34 mouse cellular contexts compared by ENCODE assay signal in genomic region chr9:42993659-42994058, GRCm38 (mm10). TPM values are rescaled to one million over a fixed set of nuclear protein-coding genes. Genes with fewer than 3 reads are reported as not detected.
DNase-seq lines count a peak whose midpoint lies in the region; ATAC-seq and TF ChIP-seq lines count a peak whose summit lies in the region.
"Had no signal": no experiment of that assay in that cellular context is flagged by ENCODE, and none has a peak within 500 bp of the region (broad histone marks: within the 10 kb centered on the region; RNA-seq: fewer than 3 reads in every experiment).

No protein-coding gene starts in this region.

- TF ChIP-seq POLR2A in MEL (IDR thresholded peaks at IDR 0.05; ENCODE audit: control insufficient read depth in 1 of 2, insufficient read depth in 1 of 2, low read depth in 1 of 2, low read length in 2 of 2, poor library complexity in 1 of 2) = no peak

- no peak for TF ChIP-seq EP300 in MEL (IDR thresholded peaks at IDR 0.05; ENCODE audit: low read depth in 1 of 2, low read length in 2 of 2)

- H3K27me3 ChIP-seq in heart, embryonic 12.5 days (replicated peaks) = no peaks in the 10 kb centered on the region
- no peaks in the 10 kb centered on the region for H3K27me3 ChIP-seq in MEL (ENCODE audit: control insufficient read depth in 1 of 2, insufficient read depth in 2 of 2, low read length in 2 of 2)
- no peaks in the 10 kb centered on the region for H3K27me3 ChIP-seq in midbrain, embryonic 13.5 days
- H3K27me3 ChIP-seq: forebrain, embryonic 15.5 days; hindbrain, embryonic 13.5 days; limb, embryonic 12.5 days; liver, embryonic 12.5 days; midbrain, embryonic 15.5 days; neural tube, embryonic 15.5 days; Patski had no signal

- ATAC-seq in heart, embryonic 12.5 days (ENCODE audit: insufficient number of reproducible peaks, low FRiP score) = no peak
- peak; percentile 64; the same call in 1 of the 2 replicates for ATAC-seq in megakaryocyte-erythroid progenitor cell, adult 5-6 weeks (replicated peaks; ENCODE audit: low FRiP score, low TSS enrichment, poor library complexity, severe bottlenecking)
- no peak for ATAC-seq in midbrain, embryonic 13.5 days
- ATAC-seq: forebrain, embryonic 15.5 days; intestine, embryonic 16.5 days; liver, embryonic 12.5 days; liver, postnatal 0 days; midbrain, embryonic 15.5 days; Patski had no signal

- no peaks in the 10 kb centered on the region for H3K79me2 ChIP-seq in MEL (ENCODE audit: control insufficient read depth, insufficient read depth, low read length, poor library complexity)

- no peak for TF ChIP-seq RAD21 in MEL (IDR thresholded peaks at IDR 0.05; ENCODE audit: low read depth, low read length)

- no peak overlapping the region for H3K4me3 ChIP-seq in heart, embryonic 12.5 days
- no peak overlapping the region for H3K4me3 ChIP-seq in MEL (ENCODE audit: control insufficient read depth in 1 of 2, insufficient read depth in 1 of 2, low read depth in 2 of 2, low read length in 2 of 2)
- H3K4me3 ChIP-seq in midbrain, embryonic 13.5 days (replicated peaks) = no peak overlapping the region
- H3K4me3 ChIP-seq: forebrain, embryonic 15.5 days; gastrocnemius, adult 2 months; heart, adult 2 months; hindbrain, embryonic 13.5 days; limb, embryonic 12.5 days; liver, embryonic 12.5 days; midbrain, embryonic 15.5 days; neural tube, embryonic 15.5 days had no signal

- no peaks in the 10 kb centered on the region for H3K9me3 ChIP-seq in heart, embryonic 12.5 days (replicated peaks)
- no peaks in the 10 kb centered on the region for H3K9me3 ChIP-seq in MEL (replicated peaks; ENCODE audit: insufficient read depth, low read length)
- no peaks in the 10 kb centered on the region for H3K9me3 ChIP-seq in midbrain, embryonic 13.5 days
- H3K9me3 ChIP-seq: forebrain, embryonic 15.5 days; G1E; hindbrain, embryonic 13.5 days; limb, embryonic 12.5 days; liver, embryonic 12.5 days; midbrain, embryonic 15.5 days; neural tube, embryonic 15.5 days had no signal

- H3K4me1 ChIP-seq in heart, embryonic 12.5 days (replicated peaks) = peaks cover 7% of the 10 kb centered on the region; the same call in 1 of the 2 replicates
- no peaks in the 10 kb centered on the region for H3K4me1 ChIP-seq in MEL (ENCODE audit: control insufficient read depth in 1 of 2, insufficient read depth in 2 of 2, low read length in 2 of 2)
- no peaks in the 10 kb centered on the region for H3K4me1 ChIP-seq in midbrain, embryonic 13.5 days (replicated peaks)
- H3K4me1 ChIP-seq: forebrain, embryonic 15.5 days; hindbrain, embryonic 13.5 days; limb, embryonic 12.5 days; midbrain, embryonic 15.5 days; neural tube, embryonic 15.5 days had no signal

- peak overlapping the region; percentile 54; the same call in 1 of the 2 replicates for H3K27ac ChIP-seq in heart, embryonic 12.5 days (ENCODE audit: poor library complexity, severe bottlenecking)
- H3K27ac ChIP-seq in MEL (ENCODE audit: control insufficient read depth, low read depth, low read length) = no peak overlapping the region
- H3K27ac ChIP-seq in midbrain, embryonic 13.5 days = no peak overlapping the region
- H3K27ac ChIP-seq: forebrain, embryonic 15.5 days; gastrocnemius, adult 2 months; heart, adult 2 months; hindbrain, embryonic 13.5 days; limb, embryonic 12.5 days; liver, embryonic 12.5 days; midbrain, embryonic 15.5 days; neural tube, embryonic 15.5 days; stomach, postnatal 0 days had no signal

- H3K36me3 ChIP-seq in heart, embryonic 12.5 days = peaks cover 67% of the 10 kb centered on the region
- peaks cover 0 to 12% of the 10 kb centered on the region in 2 experiments; a peak in 2 of 4 replicates for H3K36me3 ChIP-seq in MEL (ENCODE audit: control insufficient read depth in 1 of 2, insufficient read depth in 2 of 2, low read length in 2 of 2)
- H3K36me3 ChIP-seq in midbrain, embryonic 13.5 days = peaks cover 81% of the 10 kb centered on the region

- TF ChIP-seq CTCF in MEL (IDR thresholded peaks at IDR 0.05 in 2 of 3, conservative IDR thresholded peaks at IDR 0.05 in 1 of 3; ENCODE audit: control insufficient read depth in 1 of 3, insufficient read depth in 1 of 3, low read depth in 2 of 3, low read length in 3 of 3, poor library complexity in 1 of 3, severe bottlenecking in 1 of 3) = no peak

- no peak overlapping the region for H3K4me2 ChIP-seq in heart, embryonic 12.5 days
- H3K4me2 ChIP-seq in midbrain, embryonic 13.5 days (replicated peaks) = no peak overlapping the region
- H3K4me2 ChIP-seq: forebrain, embryonic 15.5 days; hindbrain, embryonic 13.5 days; limb, embryonic 12.5 days; liver, embryonic 12.5 days; midbrain, embryonic 15.5 days; neural tube, embryonic 15.5 days had no signal

- no peak overlapping the region for H3K9ac ChIP-seq in heart, embryonic 12.5 days
- no peak overlapping the region for H3K9ac ChIP-seq in MEL (ENCODE audit: control insufficient read depth, low read depth, low read length, poor library complexity, severe bottlenecking)
- no peak overlapping the region for H3K9ac ChIP-seq in midbrain, embryonic 13.5 days (replicated peaks)
- H3K9ac ChIP-seq: forebrain, embryonic 15.5 days; hindbrain, embryonic 13.5 days; limb, embryonic 12.5 days; liver, embryonic 12.5 days; liver, postnatal 0 days; midbrain, embryonic 15.5 days; neural tube, embryonic 15.5 days had no signal

- DNase-seq in heart, postnatal 4 days = no peak
- DNase-seq in MEL (ENCODE audit: low read depth, low spot score) = peak; percentile 16
- peak; percentile 27 to 55 for DNase-seq in adrenal gland, postnatal 36 days
- DNase-seq in kidney, postnatal 14 days = no peak
- DNase-seq: cerebellum, adult 11 months; cerebellum, adult 9-10 months; cerebellum, postnatal 36 days; gastrocnemius, adult 2 months; gastrocnemius, postnatal 36 days; heart, adult 2 months; heart, postnatal 36 days; kidney, adult 9 months; kidney, postnatal 10 days; layer of hippocampus, adult 9-11 months; liver, postnatal 0 days; lung, postnatal 36 days; retina, postnatal 1 day; right cerebral cortex, postnatal 14 days; spleen, adult 18-20 months; thymus, adult 18-20 months; thymus, postnatal 25 days had no signal

- 53% methylated on average over 4 of the region's 4 CpGs for WGBS in heart, embryonic 12.5 days
- 93% methylated on average over 4 of the region's 4 CpGs for WGBS in midbrain, embryonic 13.5 days

TF ChIP-seq in MEL, 35 proteins besides CTCF, POLR2A, EP300 and RAD21:
- TF ChIP-seq NELFE (IDR thresholded peaks at IDR 0.05; ENCODE audit: low read depth, low read length) (no peak), POLR2AphosphoS2 (IDR thresholded peaks at IDR 0.05; ENCODE audit: low read length) (no peak)
TF ChIP-seq in MEL: peak in this region for 0.

RNA-seq across cellular contexts. Expression of gene Grik4, which starts 49.4 kb away (rescaled TPM):
- polyA plus RNA-seq in heart, embryonic 12.5 days (2016; fragmentation: Nextera tagmentation; extraction: Ambion mirVana) = 0.28 and 0.42 TPM in 2 replicates
- under 1 TPM in 1 of 2 experiments, not detected in 1; 0.10 TPM for total RNA-seq in heart, postnatal 4 days (2021)
- total RNA-seq in MEL (2012; rRNA removed) = not detected in 2 replicates
- under 1 TPM in 1 of 2 experiments, not detected in 1; 0.17 TPM for polyA plus RNA-seq in MEL (2012; ENCODE audit: insufficient read depth in 1 of 2, insufficient read length in 2 of 2, low read depth in 1 of 2, low replicate concordance in 2 of 2, missing spikeins in 1 of 2)
- total RNA-seq in adrenal gland, postnatal 36 days (2021) = 1 to 10 TPM; 1.2 to 1.4 TPM
- not detected in 2 replicates for total RNA-seq in megakaryocyte-erythroid progenitor cell, adult 5-6 weeks (2014; fragmentation: Nextera tagmentation)
- not detected in 2 replicates for total RNA-seq in megakaryocyte-erythroid progenitor cell, adult 5-6 weeks (2017)
- 6.2 and 6.8 TPM in 2 replicates for polyA plus RNA-seq in midbrain, embryonic 13.5 days (2015; fragmentation: Nextera tagmentation; extraction: Ambion mirVana)
- polyA plus RNA-seq: G1E had no signal

Comparison
In these comparisons a context has a peak if more than half of its experiments do, and no peak if none do; other contexts are left out.
1. DNase-seq: peak in MEL (single experiment) and adrenal gland, postnatal 36 days (2 of 2); none in heart, postnatal 4 days (single experiment) and kidney, postnatal 14 days (single experiment).